Mouse (Mus musculus): ENCODE measurements at regions not wholly inside any gene's neighbourhood (a gene's known extent, or its start where the extent isn't known, plus 50 kb on each side); places are given as distances from the start of the nearest gene placed in this dataset.

- DNase-seq (ENCODE audit: low spot score): no peak
- H3K36me3 ChIP-seq: no peaks in the 10 kb centered on the region
Observed at GRCm38 (mm10) chr9:101501706-101502465, 250.3 kb upstream of the Ppp2r3a start.

GRCm38 (mm10) chr9:101501036-101501435 is 249.4 kb upstream of the Ppp2r3a start:
- H3K9me3 ChIP-seq: no peaks in the 10 kb centered on the region
- H3K27me3 ChIP-seq (ENCODE audit: insufficient read depth, poor library complexity, severe bottlenecking): no peaks in the 10 kb centered on the region
- H3K27ac ChIP-seq: no peak overlapping the region
- no peak for DNase-seq (ENCODE audit: low spot score)
- H3K4me1 ChIP-seq (replicated peaks): 0 out of 2 replicates have a peak, but pooled peaks cover 5% of the 10 kb centered on the region
- H3K36me3 ChIP-seq: no peaks in the 10 kb centered on the region
- no peak overlapping the region for H3K4me3 ChIP-seq
- 93% methylated on average over 3 of the region's 3 CpGs for WGBS

More at GRCm38 (mm10) chr9:101501706-101502465, 250.3 kb upstream of the Ppp2r3a start:
- Histone ChIP-seq H3K27me3 (ENCODE audit: insufficient read depth, poor library complexity, severe bottlenecking) (no peaks in the 10 kb centered on the region), H3K9me3 (no peaks in the 10 kb centered on the region), H3K4me3 (no peak overlapping the region), H3K27ac (no peak overlapping the region), H3K4me1 (replicated peaks) (0 out of 2 replicates have a peak, but pooled peaks cover 3% of the 10 kb centered on the region)
- WGBS: 91% methylated on average over 16 of the region's 16 CpGs

- WGBS: 95% methylated on average over 5 of the region's 5 CpGs
- H3K4me1 ChIP-seq (replicated peaks): 0 out of 2 replicates have a peak, but pooled peaks cover 5% of the 10 kb centered on the region
- DNase-seq (ENCODE audit: low spot score): no peak
- no peak overlapping the region for H3K27ac ChIP-seq
- no peaks in the 10 kb centered on the region for H3K27me3 ChIP-seq (ENCODE audit: insufficient read depth, poor library complexity, severe bottlenecking)
- H3K4me3 ChIP-seq: no peak overlapping the region
- no peaks in the 10 kb centered on the region for H3K9me3 ChIP-seq
- no peaks in the 10 kb centered on the region for H3K36me3 ChIP-seq
Observed at GRCm38 (mm10) chr9:101498721-101499120, 247.1 kb upstream of the Ppp2r3a start.

GRCm38 (mm10) chr9:101495768-101496167 is 244.2 kb upstream of the Ppp2r3a start:
- no peak overlapping the region for H3K4me3 ChIP-seq
- no peak overlapping the region; the same call in 1 of the 2 replicates for H3K27ac ChIP-seq
- no peaks in the 10 kb centered on the region for H3K36me3 ChIP-seq
- DNase-seq (ENCODE audit: low spot score): no peak
- H3K9me3 ChIP-seq: no peaks in the 10 kb centered on the region
- WGBS: 86% methylated on average over 6 of the region's 6 CpGs
- H3K4me1 ChIP-seq (replicated peaks): 0 out of 2 replicates have a peak, but pooled peaks cover 2% of the 10 kb centered on the region
- no peaks in the 10 kb centered on the region for H3K27me3 ChIP-seq (ENCODE audit: insufficient read depth, poor library complexity, severe bottlenecking)

GRCm38 (mm10) chr9:101489013-101489412 is 237.4 kb upstream of the Ppp2r3a start:
- no peak overlapping the region for H3K4me3 ChIP-seq
- 84% methylated on average over 6 of the region's 6 CpGs for WGBS
- no peaks in the 10 kb centered on the region for H3K36me3 ChIP-seq
- no peak overlapping the region for H3K27ac ChIP-seq
- H3K27me3 ChIP-seq (ENCODE audit: insufficient read depth, poor library complexity, severe bottlenecking): no peaks in the 10 kb centered on the region
- H3K9me3 ChIP-seq: no peaks in the 10 kb centered on the region
- no peaks in the 10 kb centered on the region for H3K4me1 ChIP-seq (replicated peaks)
- no peak for DNase-seq (ENCODE audit: low spot score)

- H3K27me3 ChIP-seq (ENCODE audit: insufficient read depth, poor library complexity, severe bottlenecking): peaks cover 13% of the 10 kb centered on the region; the same call in 1 of the 2 replicates
- H3K27ac ChIP-seq: no peak overlapping the region
- no peak for DNase-seq (ENCODE audit: low spot score)
- H3K36me3 ChIP-seq: no peaks in the 10 kb centered on the region
- peaks cover 23% of the 10 kb centered on the region for H3K4me1 ChIP-seq (replicated peaks)
- 70% methylated on average over 3 of the region's 3 CpGs for WGBS
- no peak overlapping the region for H3K4me3 ChIP-seq
- H3K9me3 ChIP-seq: no peaks in the 10 kb centered on the region
Observed at GRCm38 (mm10) chr9:101476223-101476622, 224.6 kb upstream of the Ppp2r3a start.

GRCm38 (mm10) chr9:101473074-101473461 is 221.5 kb upstream of the Ppp2r3a start:
- WGBS: 65% methylated on average over 4 of the region's 4 CpGs
- DNase-seq (ENCODE audit: low spot score): no peak
- Histone ChIP-seq H3K36me3 (no peaks in the 10 kb centered on the region), H3K4me1 (replicated peaks) (peaks cover 27% of the 10 kb centered on the region), H3K27me3 (ENCODE audit: insufficient read depth, poor library complexity, severe bottlenecking) (peaks cover 32% of the 10 kb centered on the region), H3K9me3 (no peaks in the 10 kb centered on the region), H3K27ac (peak overlapping the region; percentile 29; the same call in 1 of the 2 replicates), H3K4me3 (no peak overlapping the region)

GRCm38 (mm10) chr9:101472101-101473073 is 220.8 kb upstream of the Ppp2r3a start:
- Histone ChIP-seq H3K27me3 (ENCODE audit: insufficient read depth, poor library complexity, severe bottlenecking) (peaks cover 39% of the 10 kb centered on the region), H3K4me3 (no peak overlapping the region), H3K9me3 (no peaks in the 10 kb centered on the region), H3K4me1 (replicated peaks) (peaks cover 27% of the 10 kb centered on the region), H3K36me3 (no peaks in the 10 kb centered on the region), H3K27ac (peak overlapping the region; percentile 76)
- peak; percentile 66 for DNase-seq (ENCODE audit: low spot score)
- WGBS: 36% methylated on average over 8 of the region's 8 CpGs

- DNase-seq (ENCODE audit: low spot score): no peak
- WGBS: 30% methylated on average over 3 of the region's 3 CpGs
- Histone ChIP-seq H3K4me3 (no peak overlapping the region), H3K27ac (peak overlapping the region; percentile 76), H3K36me3 (no peaks in the 10 kb centered on the region), H3K4me1 (replicated peaks) (peaks cover 27% of the 10 kb centered on the region), H3K9me3 (0 out of 2 replicates have a peak, but pooled peaks cover 1% of the 10 kb centered on the region), H3K27me3 (ENCODE audit: insufficient read depth, poor library complexity, severe bottlenecking) (peaks cover 40% of the 10 kb centered on the region)
Observed at GRCm38 (mm10) chr9:101471665-101472064, 220.1 kb upstream of the Ppp2r3a start.

- WGBS: 84% methylated on average over 3 of the region's 3 CpGs
- Histone ChIP-seq H3K27ac (no peak overlapping the region), H3K9me3 (0 out of 2 replicates have a peak, but pooled peaks cover 2% of the 10 kb centered on the region), H3K36me3 (no peaks in the 10 kb centered on the region), H3K4me1 (replicated peaks) (peaks cover 31% of the 10 kb centered on the region), H3K27me3 (ENCODE audit: insufficient read depth, poor library complexity, severe bottlenecking) (peaks cover 35% of the 10 kb centered on the region), H3K4me3 (no peak overlapping the region)
- DNase-seq (ENCODE audit: low spot score): no peak
Observed at GRCm38 (mm10) chr9:101469756-101470155, 218.2 kb upstream of the Ppp2r3a start.

GRCm38 (mm10) chr9:101464727-101465427 is 213.3 kb upstream of the Ppp2r3a start:
- Histone ChIP-seq H3K9me3 (0 out of 2 replicates have a peak, but pooled peaks cover 2% of the 10 kb centered on the region), H3K4me3 (no peak overlapping the region), H3K27ac (peak overlapping the region; percentile 6; the same call in 1 of the 2 replicates), H3K27me3 (ENCODE audit: insufficient read depth, poor library complexity, severe bottlenecking) (peaks cover 28% of the 10 kb centered on the region), H3K4me1 (replicated peaks) (peaks cover 6% of the 10 kb centered on the region; the same call in 1 of the 2 replicates), H3K36me3 (no peaks in the 10 kb centered on the region)
- no peak for DNase-seq (ENCODE audit: low spot score)
- 69% methylated on average over 18 of the region's 18 CpGs for WGBS

- Histone ChIP-seq H3K4me3 (no peak overlapping the region), H3K27me3 (ENCODE audit: insufficient read depth, poor library complexity, severe bottlenecking) (peaks cover 4% of the 10 kb centered on the region; the same call in 1 of the 2 replicates), H3K4me1 (replicated peaks) (no peaks in the 10 kb centered on the region), H3K9me3 (no peaks in the 10 kb centered on the region), H3K27ac (no peak overlapping the region), H3K36me3 (no peaks in the 10 kb centered on the region)
- no peak for DNase-seq (ENCODE audit: low spot score)
- 83% methylated on average over 11 of the region's 11 CpGs for WGBS
Observed at GRCm38 (mm10) chr9:101458947-101459627, 207.5 kb upstream of the Ppp2r3a start.
